Mouse (Mus musculus): ENCODE measurements at regions not wholly inside any gene's neighbourhood (a gene's known extent, or its start where the extent isn't known, plus 50 kb on each side); places are given as distances from the start of the nearest gene placed in this dataset.

GRCm38 (mm10) chr8:11145251-11145650 is 137.0 kb upstream of the Irs2 start:
- no peak for DNase-seq

- DNase-seq, result no peak
These were observed 132.3 kb upstream of the Irs2 start for GRCm38 (mm10) chr8:11140566-11140965.

- DNase-seq, result no peak
These were observed 131.0 kb upstream of the Irs2 start for GRCm38 (mm10) chr8:11139294-11139693.

GRCm38 (mm10) chr8:11138302-11139020 is 130.2 kb upstream of the Irs2 start:
- no peak for DNase-seq

- DNase-seq, result no peak
These were observed 128.3 kb upstream of the Irs2 start for GRCm38 (mm10) chr8:11136566-11136965.

- no peak for DNase-seq
These were observed 126.9 kb upstream of the Irs2 start for GRCm38 (mm10) chr8:11135135-11135534.

- DNase-seq, result no peak
These were observed 126.3 kb upstream of the Irs2 start for GRCm38 (mm10) chr8:11134562-11134961.

- no peak for DNase-seq
These were observed 110.9 kb upstream of the Irs2 start for GRCm38 (mm10) chr8:11119030-11119634.

- no peak for DNase-seq
These were observed 108.3 kb upstream of the Irs2 start for GRCm38 (mm10) chr8:11116534-11116933.

- no peak for DNase-seq
These were observed 107.0 kb upstream of the Irs2 start for GRCm38 (mm10) chr8:11115210-11115609.

GRCm38 (mm10) chr8:11114531-11114930 is 106.3 kb upstream of the Irs2 start:
- DNase-seq, result peak; percentile 10

GRCm38 (mm10) chr8:11112908-11113532 is 104.8 kb upstream of the Irs2 start:
- no peak for DNase-seq

- no peak for DNase-seq
These were observed 103.7 kb upstream of the Irs2 start for GRCm38 (mm10) chr8:11111987-11112386.

GRCm38 (mm10) chr8:11107435-11107834 is 99.2 kb upstream of the Irs2 start:
- DNase-seq, result no peak

GRCm38 (mm10) chr8:11107021-11107420 is 98.8 kb upstream of the Irs2 start:
- DNase-seq, result no peak

GRCm38 (mm10) chr8:11103745-11104607 is 95.7 kb upstream of the Irs2 start:
- no peak for DNase-seq

GRCm38 (mm10) chr8:11100310-11100709 is 92.1 kb upstream of the Irs2 start:
- DNase-seq, result no peak

GRCm38 (mm10) chr8:11099591-11099855 is 91.3 kb upstream of the Irs2 start:
- no peak for DNase-seq

GRCm38 (mm10) chr8:11098790-11099590 is 90.7 kb upstream of the Irs2 start:
- DNase-seq, result no peak

GRCm38 (mm10) chr8:11098228-11098778 is 90.0 kb upstream of the Irs2 start:
- DNase-seq, result no peak

- no peak for DNase-seq
These were observed 89.6 kb upstream of the Irs2 start for GRCm38 (mm10) chr8:11097813-11098212.

GRCm38 (mm10) chr8:11094516-11094915 is 86.3 kb upstream of the Irs2 start:
- no peak for DNase-seq

All from right cerebral cortex, adult 18-20 months (tissue).